Mouse (Mus musculus) E14TG2a.4 (cell line): ENCODE data around the gene Erbb4.

ENCODE experiments used
- CTCF ChIP-seq: conservative IDR thresholded peaks from 2 replicates; pipeline ENCODE4 v1.5.1; 2014; ENCODE audit warnings: low read length
- NANOG ChIP-seq: IDR thresholded peaks from 2 replicates; pipeline ENCODE4 v1.6.1; 2014; ENCODE audit warnings: borderline replicate concordance, low read length, mixed read lengths

DNA sequence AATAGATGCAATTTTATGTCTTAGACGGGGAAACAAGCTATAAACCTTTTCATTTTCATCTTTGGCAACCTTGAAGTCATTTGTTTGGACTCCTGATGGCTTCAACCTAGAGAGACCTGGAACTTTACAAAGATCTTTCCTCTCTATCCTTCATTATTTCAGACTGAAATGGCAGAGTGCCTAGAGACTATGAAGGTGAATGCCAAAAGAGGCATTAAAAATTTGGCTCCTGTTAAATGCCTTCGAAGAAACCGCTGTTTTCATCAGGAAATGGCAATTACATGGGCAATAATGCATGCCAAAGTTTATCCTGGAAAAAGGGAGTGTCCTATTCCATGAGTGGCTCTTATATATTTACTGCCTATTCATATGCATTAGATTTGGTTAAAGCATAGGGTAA, 273.2 kb downstream of the Erbb4 start:
- TF ChIP-seq CTCF, result no peak
- TF ChIP-seq NANOG, result no peak
